28 mouse cellular contexts compared by ENCODE assay signal in genomic region chr1:164756951-164757350, GRCm38 (mm10). TPM values are rescaled to one million over a fixed set of nuclear protein-coding genes. Genes with fewer than 3 reads are reported as not detected.
DNase-seq lines count a peak whose midpoint lies in the region; ATAC-seq and TF ChIP-seq lines count a peak whose summit lies in the region.
"Had no signal": no experiment of that assay in that cellular context is flagged by ENCODE, and none has a peak within 500 bp of the region (broad histone marks: within the 10 kb centered on the region; RNA-seq: fewer than 3 reads in every experiment).

No protein-coding gene starts in this region.

- peak; percentile 10 to 23 for DNase-seq in heart, adult 9 months (ENCODE audit: low spot score in 2 of 2)
- no peak for DNase-seq in heart, adult 2 months
- DNase-seq in lung, postnatal 0 days (ENCODE audit: low spot score): peak; percentile 36
- DNase-seq in lung, postnatal 4 days: no peak
- DNase-seq in thymus, postnatal 25 days: no peak
- DNase-seq in cerebellum, adult 11 months: no peak
- DNase-seq: adrenal gland, postnatal 36 days; cerebellum, adult 11-12 months; cerebellum, postnatal 10 days; forebrain, postnatal 0 days; gastrocnemius, postnatal 36 days; kidney, postnatal 25 days; layer of hippocampus, adult 9-11 months; liver; right cerebral cortex, postnatal 4 days; thymus, postnatal 36 days had no signal

- no peak overlapping the region for H3K27ac ChIP-seq in heart, adult 2 months
- no peak overlapping the region for H3K27ac ChIP-seq in lung, postnatal 0 days (ENCODE audit: low read length)
- peak overlapping the region; percentile 52 for H3K27ac ChIP-seq in bone marrow macrophage, adult 2 months (ENCODE audit: insufficient read depth, low read depth, low read length)
- H3K27ac ChIP-seq: hindbrain, postnatal 0 days; limb, embryonic 10.5 days; neural tube, embryonic 13.5 days; stomach, embryonic 15.5 days had no signal

- intact Hi-C loops in heart, adult 2 months (cut with DNase I): loop anchor here (5.0 kb wide), 1 partner anchor 40 kb away; the partner anchor contains the start of gene Dpt

- no peak for TF ChIP-seq POLR2A in heart, adult 2 months (IDR thresholded peaks at IDR 0.05; ENCODE audit: insufficient read depth, low read depth, low read length)
- TF ChIP-seq POLR2A in bone marrow macrophage, adult 2 months (IDR thresholded peaks at IDR 0.05; ENCODE audit: borderline replicate concordance, low read depth, low read length): no peak

- H3K4me3 ChIP-seq in heart, adult 2 months: no peak overlapping the region
- no peak overlapping the region for H3K4me3 ChIP-seq in lung, postnatal 0 days (ENCODE audit: low read depth, low read length)
- H3K4me3 ChIP-seq in bone marrow macrophage, adult 2 months (ENCODE audit: insufficient read depth, low read length): no peak overlapping the region
- H3K4me3 ChIP-seq: limb, embryonic 10.5 days; myocyte; neural tube, embryonic 13.5 days; stomach, embryonic 15.5 days had no signal

- ATAC-seq in lung, postnatal 0 days: no peak
- ATAC-seq: forebrain, postnatal 0 days; hindbrain, postnatal 0 days; intestine, embryonic 16.5 days; midbrain, embryonic 16.5 days had no signal

- H3K4me1 ChIP-seq in heart, adult 2 months (ENCODE audit: control insufficient read depth, insufficient read depth, low read length): no peaks in the 10 kb centered on the region; the same call in 1 of the 2 replicates
- H3K4me1 ChIP-seq in lung, postnatal 0 days (ENCODE audit: insufficient read depth, low read depth, low read length): no peaks in the 10 kb centered on the region
- peaks cover 14% of the 10 kb centered on the region for H3K4me1 ChIP-seq in bone marrow macrophage, adult 2 months (ENCODE audit: control insufficient read depth, insufficient read depth, low read length)
- H3K4me1 ChIP-seq: limb, embryonic 10.5 days; neural tube, embryonic 13.5 days; stomach, embryonic 15.5 days had no signal

- no peaks in the 10 kb centered on the region for H3K79me2 ChIP-seq in heart, adult 2 months (replicated peaks; ENCODE audit: control insufficient read depth, insufficient read depth, low read length)

- TF ChIP-seq CTCF in heart, adult 2 months (IDR thresholded peaks at IDR 0.05): no peak
- TF ChIP-seq CTCF in lung, postnatal 0 days (IDR thresholded peaks at IDR 0.05): no peak
- TF ChIP-seq CTCF in bone marrow macrophage, adult 2 months (IDR thresholded peaks at IDR 0.05; ENCODE audit: low read depth, low read length): no peak

- no peak overlapping the region for H3K9ac ChIP-seq in heart, adult 2 months (ENCODE audit: low read depth, low read length)
- H3K9ac ChIP-seq in lung, postnatal 0 days (replicated peaks; ENCODE audit: low read depth): no peak overlapping the region
- H3K9ac ChIP-seq: forebrain, postnatal 0 days; neural tube, embryonic 13.5 days; stomach, embryonic 15.5 days had no signal

- H3K4me2 ChIP-seq in lung, postnatal 0 days (replicated peaks; ENCODE audit: low read depth, low read length): no peak overlapping the region
- H3K4me2 ChIP-seq: heart, embryonic 11.5 days; neural tube, embryonic 13.5 days; stomach, embryonic 15.5 days had no signal

- no peaks in the 10 kb centered on the region for H3K9me3 ChIP-seq in lung, postnatal 0 days (ENCODE audit: low read length)
- H3K9me3 ChIP-seq: limb, embryonic 10.5 days; neural tube, embryonic 13.5 days; stomach, embryonic 15.5 days had no signal

- H3K27me3 ChIP-seq in heart, adult 2 months (ENCODE audit: control insufficient read depth, insufficient read depth, low read length): no peaks in the 10 kb centered on the region
- no peaks in the 10 kb centered on the region for H3K27me3 ChIP-seq in lung, postnatal 0 days (replicated peaks; ENCODE audit: insufficient read depth, low read length)
- H3K27me3 ChIP-seq: neural tube, embryonic 13.5 days; stomach, embryonic 15.5 days had no signal

- 42% methylated on average over 2 of the region's 2 CpGs for WGBS in heart, adult 2 months
- WGBS in lung, postnatal 0 days: 50% methylated on average over 2 of the region's 2 CpGs

- TF ChIP-seq EP300 in heart, adult 2 months (IDR thresholded peaks at IDR 0.05; ENCODE audit: insufficient read depth, low read depth, low read length): no peak
- TF ChIP-seq EP300 in lung, postnatal 0 days (IDR thresholded peaks at IDR 0.05): no peak

- no peaks in the 10 kb centered on the region for H3K36me3 ChIP-seq in heart, adult 2 months (ENCODE audit: control insufficient read depth, insufficient read depth, low read length)
- H3K36me3 ChIP-seq in lung, postnatal 0 days (ENCODE audit: insufficient read depth, low read length): no peaks in the 10 kb centered on the region
- H3K36me3 ChIP-seq: limb, embryonic 10.5 days; neural tube, embryonic 13.5 days; stomach, embryonic 15.5 days had no signal

RNA-seq across cellular contexts. Expression of gene Dpt, which starts 39.5 kb away (rescaled TPM):
- total RNA-seq in heart, adult 2 months (2021): 100 to 1,000 TPM in 1 of 2 experiments, 10 to 100 TPM in 1; 89.3 to 108 TPM
- 69.7 and 129 TPM in 2 replicates for polyA plus RNA-seq in heart, adult 2 months (2012; rRNA removed)
- polyA plus RNA-seq in lung, postnatal 0 days (2015; fragmentation: Nextera tagmentation; extraction: Ambion mirVana): 84.8 and 99.3 TPM in 2 replicates
- polyA plus RNA-seq in bone marrow macrophage, adult 2 months (2012; ENCODE audit: insufficient read depth, insufficient read length, missing spikeins): not detected in 2 replicates
- total RNA-seq: forebrain, postnatal 0 days; megakaryocyte-erythroid progenitor cell, adult 5-6 weeks; MEL had no signal
- polyA plus RNA-seq: kidney, embryonic 14.5 days had no signal

Comparison
In these comparisons a context has a peak if more than half of its experiments do, and no peak if none do; other contexts are left out.
1. DNase-seq: peak in heart, adult 9 months (2 of 2) and lung, postnatal 0 days (single experiment); none in heart, adult 2 months (0 of 2), lung, postnatal 4 days (0 of 2), thymus, postnatal 25 days (single experiment) and cerebellum, adult 11 months (single experiment).
2. RNA of gene Dpt, which starts 39.5 kb away (polyA plus RNA-seq): 84.8 to 99.3 TPM in lung, postnatal 0 days and 69.7 to 129 TPM in heart, adult 2 months; not detected in bone marrow macrophage, adult 2 months; every median in the first group is over 10 times any median in the second.